Mouse (Mus musculus) CH12.LX (cell line): Measurements from ENCODE around the gene Tspan2.
A peak's percentile ranks its signal among the peaks of the same experiment; 100 is the strongest.

Experiments used
- CTCF ChIP-seq, 2 experiments: IDR thresholded peaks in 1 of 2; conservative IDR thresholded peaks in 1 of 2; 2 replicates each; pipeline ENCODE4 v1.5.1; 2011 to 2012; ENCODE audit warnings: low read depth in 2 of 2, low read length in 2 of 2, improper control_type of control experiment in 1 of 2, inconsistent platforms in 1 of 2, mild to moderate bottlenecking in 1 of 2, moderate library complexity in 1 of 2
- MXI1 ChIP-seq: IDR thresholded peaks from 2 replicates; pipeline ENCODE4 v1.6.1; 2011; ENCODE audit warnings: mild to moderate bottlenecking, low read depth, low read length, improper control_type of control experiment
- POLR2A ChIP-seq: IDR thresholded peaks from 2 replicates; pipeline ENCODE4 v1.6.1; 2011; ENCODE audit warnings: low read depth, mild to moderate bottlenecking, improper control_type of control experiment, low read length
- USF1 ChIP-seq: IDR thresholded peaks from 2 replicates; pipeline ENCODE4 v1.6.1; 2014; ENCODE audit warnings: low read depth, mild to moderate bottlenecking, inconsistent platforms, low read length, improper control_type of control experiment
- ZKSCAN1 ChIP-seq: IDR thresholded peaks from 2 replicates; pipeline ENCODE4 v1.6.1; 2012; ENCODE audit warnings: low read depth, inconsistent platforms, low read length, improper control_type of control experiment, borderline replicate concordance

GRCm38 (mm10) chr3:102842386-102842785, 108.1 kb downstream of the Tspan2 start:
- peak in 1 of 2 experiments; percentile 46; a peak in 2 of 4 replicates for TF ChIP-seq CTCF (conservative IDR thresholded peaks at IDR 0.05 in 1 of 2, IDR thresholded peaks at IDR 0.05 in 1 of 2; ENCODE audit: low read depth in 2 of 2, low read length in 2 of 2)
- no peak for TF ChIP-seq USF1
- no peak for TF ChIP-seq POLR2A
- no peak for TF ChIP-seq ZKSCAN1
- TF ChIP-seq MXI1 = no peak
